Comparison of ENCODE assay signal across 34 mouse cellular contexts in genomic region chr10:39974982-39975381, GRCm38 (mm10). TPM values are rescaled to one million over a fixed set of nuclear protein-coding genes. Genes with fewer than 3 reads are reported as not detected.
DNase-seq lines count a peak whose midpoint lies in the region; ATAC-seq lines count a peak whose summit lies in the region.
"Had no signal": no experiment of that assay in that cellular context is flagged by ENCODE, and none has a peak within 500 bp of the region (broad histone marks: within the 10 kb centered on the region; RNA-seq: fewer than 3 reads in every experiment).

No protein-coding gene starts in this region.

- DNase-seq in kidney, postnatal 14 days = peak; percentile 20
- peak; percentile 32 for DNase-seq in CD4-positive helper T cell, adult 2 months (ENCODE audit: low read depth, low spot score)
- DNase-seq in embryo, embryonic 11 days = no peak
- no peak for DNase-seq in thymus, postnatal 36 days
- DNase-seq: adrenal gland, postnatal 25 days; cerebellum, adult 18-20 months; cerebellum, postnatal 14 days; gastrocnemius, adult 2 months; gastrocnemius, postnatal 36 days; heart, adult 2 months; kidney, adult 2 months; kidney, postnatal 25 days; midbrain, embryonic 14.5 days had no signal

- no peak overlapping the region for H3K27ac ChIP-seq in kidney, embryonic 15.5 days
- H3K27ac ChIP-seq: embryonic facial prominence, embryonic 10.5 days; embryonic facial prominence, embryonic 15.5 days; forebrain, embryonic 13.5 days; gastrocnemius, adult 2 months; heart, adult 2 months; hindbrain, embryonic 14.5 days; intestine, embryonic 15.5 days; left cerebral cortex, adult 2 months; limb, embryonic 13.5 days; stomach, embryonic 15.5 days had no signal

- H3K4me2 ChIP-seq in kidney, embryonic 15.5 days = no peak overlapping the region
- H3K4me2 ChIP-seq: embryonic facial prominence, embryonic 15.5 days; forebrain, embryonic 13.5 days; heart, embryonic 12.5 days; hindbrain, embryonic 14.5 days; intestine, embryonic 15.5 days; limb, embryonic 13.5 days; liver, embryonic 11.5 days; stomach, embryonic 15.5 days had no signal

- WGBS in kidney, embryonic 15.5 days = 42% methylated on average over 11 of the region's 11 CpGs

- no peak for ATAC-seq in kidney, embryonic 15.5 days (replicated peaks; ENCODE audit: low FRiP score)
- peak; percentile 81 for ATAC-seq in CD4-positive, CD25-positive, alpha-beta regulatory T cell, adult 4 months
- peak; percentile 61 for ATAC-seq in inflammation-experienced regulatory T-cells, adult 6 months
- ATAC-seq: forebrain, embryonic 13.5 days; intestine, embryonic 15.5 days; Patski had no signal

- H3K36me3 ChIP-seq in kidney, embryonic 15.5 days = no peaks in the 10 kb centered on the region
- H3K36me3 ChIP-seq: embryonic facial prominence, embryonic 10.5 days; embryonic facial prominence, embryonic 15.5 days; G1E; heart, embryonic 12.5 days; intestine, embryonic 15.5 days; limb, embryonic 13.5 days; stomach, embryonic 15.5 days had no signal

- no peaks in the 10 kb centered on the region for H3K4me1 ChIP-seq in kidney, embryonic 15.5 days
- H3K4me1 ChIP-seq: embryonic facial prominence, embryonic 10.5 days; embryonic facial prominence, embryonic 15.5 days; forebrain, embryonic 13.5 days; heart, embryonic 12.5 days; intestine, embryonic 15.5 days; limb, embryonic 13.5 days; stomach, embryonic 15.5 days had no signal

- H3K27me3 ChIP-seq in kidney, embryonic 15.5 days = no peaks in the 10 kb centered on the region
- H3K27me3 ChIP-seq: embryonic facial prominence, embryonic 15.5 days; forebrain, embryonic 13.5 days; heart, embryonic 12.5 days; intestine, embryonic 15.5 days; limb, embryonic 13.5 days; Patski; stomach, embryonic 15.5 days had no signal

- no peak overlapping the region for H3K4me3 ChIP-seq in kidney, embryonic 15.5 days (replicated peaks)
- H3K4me3 ChIP-seq: embryonic facial prominence, embryonic 10.5 days; embryonic facial prominence, embryonic 15.5 days; forebrain, embryonic 13.5 days; gastrocnemius, adult 2 months; heart, adult 2 months; heart, embryonic 12.5 days; intestine, embryonic 15.5 days; left cerebral cortex, adult 2 months; limb, embryonic 13.5 days; stomach, embryonic 15.5 days had no signal

- H3K9ac ChIP-seq in kidney, embryonic 15.5 days = no peak overlapping the region
- H3K9ac ChIP-seq: embryonic facial prominence, embryonic 15.5 days; forebrain, embryonic 13.5 days; heart, embryonic 12.5 days; hindbrain, embryonic 14.5 days; intestine, embryonic 15.5 days; limb, embryonic 13.5 days; stomach, embryonic 15.5 days had no signal

- peaks cover 16% of the 10 kb centered on the region; the same call in 1 of the 2 replicates for H3K9me3 ChIP-seq in kidney, embryonic 15.5 days (replicated peaks)
- H3K9me3 ChIP-seq: intestine, embryonic 15.5 days; stomach, embryonic 15.5 days had no signal

RNA-seq across cellular contexts. Expression of gene Mfsd4b5, which starts 11.5 kb away (rescaled TPM):
- 3.3 and 4.1 TPM in 2 replicates for polyA plus RNA-seq in kidney, embryonic 15.5 days (2015; fragmentation: Nextera tagmentation; extraction: Ambion mirVana)
- polyA plus RNA-seq in CD4-positive, CD25-positive, alpha-beta regulatory T cell, adult 4 months (2017; shearing (Covaris generic)) = under 1 TPM in 1 of 2 experiments, not detected in 1; 0.47 TPM
- polyA plus RNA-seq in inflammation-experienced regulatory T-cells, adult 6 months (2017; shearing (Covaris generic)) = under 1 TPM in 1 of 3 experiments, not detected in 2; 0.20 TPM
- polyA plus RNA-seq: embryonic facial prominence, embryonic 10.5 days; forebrain, embryonic 13.5 days; G1E; midbrain, embryonic 14.5 days had no signal

RNA-seq across cellular contexts. Expression of gene Mfsd4b3, which starts 15.0 kb away (rescaled TPM):
- 1.5 and 1.9 TPM in 2 replicates for polyA plus RNA-seq in kidney, embryonic 15.5 days (2015; fragmentation: Nextera tagmentation; extraction: Ambion mirVana)
- polyA plus RNA-seq in CD4-positive, CD25-positive, alpha-beta regulatory T cell, adult 4 months (2017; shearing (Covaris generic)) = not detected
- not detected for polyA plus RNA-seq in inflammation-experienced regulatory T-cells, adult 6 months (2017; shearing (Covaris generic))
- polyA plus RNA-seq: cortical plate, adult 2 months; embryonic facial prominence, embryonic 10.5 days; forebrain, embryonic 13.5 days; frontal cortex, adult 2 months; G1E; midbrain, embryonic 14.5 days; neural tube, embryonic 11.5 days had no signal

RNA-seq across cellular contexts. Expression of gene Mfsd4b2, which starts 48.3 kb away (rescaled TPM):
- polyA plus RNA-seq in kidney, embryonic 15.5 days (2015; fragmentation: Nextera tagmentation; extraction: Ambion mirVana) = not detected in 2 replicates
- not detected for polyA plus RNA-seq in CD4-positive, CD25-positive, alpha-beta regulatory T cell, adult 4 months (2017; shearing (Covaris generic))
- polyA plus RNA-seq in inflammation-experienced regulatory T-cells, adult 6 months (2017; shearing (Covaris generic)) = not detected
- polyA plus RNA-seq: brain, embryonic 14.5 days; cortical plate, adult 2 months; embryonic facial prominence, embryonic 10.5 days; embryonic facial prominence, embryonic 15.5 days; forebrain, embryonic 13.5 days; frontal cortex, adult 2 months; G1E; heart, adult 2 months; heart, embryonic 12.5 days; heart, postnatal 0 days; hindbrain, embryonic 14.5 days; limb, embryonic 13.5 days; liver, embryonic 11.5 days; lung, embryonic 16.5 days; midbrain, embryonic 14.5 days; neural tube, embryonic 11.5 days had no signal

RNA-seq across cellular contexts. Expression of gene Mfsd4b1, which starts 50.1 kb away (rescaled TPM):
- polyA plus RNA-seq in kidney, embryonic 15.5 days (2015; fragmentation: Nextera tagmentation; extraction: Ambion mirVana) = 5.1 and 5.8 TPM in 2 replicates
- not detected for polyA plus RNA-seq in CD4-positive, CD25-positive, alpha-beta regulatory T cell, adult 4 months (2017; shearing (Covaris generic))
- not detected for polyA plus RNA-seq in inflammation-experienced regulatory T-cells, adult 6 months (2017; shearing (Covaris generic))
- polyA plus RNA-seq: forebrain, embryonic 13.5 days; G1E; neural tube, embryonic 11.5 days had no signal

Comparison
In these comparisons a context has a peak if more than half of its experiments do, and no peak if none do; other contexts are left out.
1. DNase-seq: peak in kidney, postnatal 14 days (single experiment) and CD4-positive helper T cell, adult 2 months (single experiment); none in embryo, embryonic 11 days (single experiment) and thymus, postnatal 36 days (0 of 2).